22 mouse cellular contexts compared by ENCODE assay signal in the genomic region with DNA sequence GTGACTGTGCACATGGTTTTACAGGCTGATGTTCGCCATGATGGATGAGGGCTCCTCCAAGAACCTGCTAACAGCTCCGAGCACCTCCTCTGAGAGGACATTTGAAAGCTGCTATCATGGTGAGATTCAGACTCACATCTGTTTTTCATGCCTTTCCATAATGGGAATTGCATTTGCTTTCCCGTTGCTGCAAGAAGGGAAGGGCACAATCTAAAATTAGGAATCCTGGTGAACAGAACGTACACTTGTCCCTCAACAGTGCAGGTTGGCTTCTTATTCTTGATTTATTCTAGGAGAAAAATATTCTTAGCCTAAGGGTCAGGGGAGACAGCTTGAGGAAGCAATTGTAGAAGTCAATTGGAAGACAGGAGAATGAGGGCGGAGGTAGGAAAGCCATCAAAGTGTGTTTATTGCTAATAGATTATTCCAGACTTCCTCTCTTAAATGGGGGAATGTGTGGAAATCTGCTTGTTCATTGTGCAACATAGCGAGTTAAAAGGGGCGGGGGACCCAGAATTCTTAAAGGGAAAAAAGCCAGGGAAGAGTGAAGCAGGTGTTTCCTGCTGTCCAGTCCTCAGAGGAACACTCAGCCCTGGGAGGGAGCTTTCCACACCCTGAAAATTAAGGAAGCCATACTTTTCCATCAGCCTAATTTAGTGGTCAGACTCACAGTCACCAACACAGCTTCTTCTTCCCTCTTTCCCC.
DNase-seq lines count a peak whose midpoint lies in the region; ATAC-seq lines count a peak whose summit lies in the region.
"Had no signal": no experiment of that assay in that cellular context is flagged by ENCODE, and none has a peak within 500 bp of the region (broad histone marks: within the 10 kb centered on the region; RNA-seq: fewer than 3 reads in every experiment).

No protein-coding gene starts in this region.

- peak overlapping the region; percentile 62; the same call in 1 of the 2 replicates for H3K27ac ChIP-seq in forebrain, embryonic 10.5 days
- no peak overlapping the region for H3K27ac ChIP-seq in forebrain, embryonic 13.5 days
- H3K27ac ChIP-seq in midbrain, embryonic 10.5 days (replicated peaks), result 0 out of 2 replicates have a peak overlapping the region, but pooled peaks have one; percentile 2
- no peak overlapping the region for H3K27ac ChIP-seq in midbrain, embryonic 13.5 days
- H3K27ac ChIP-seq: embryonic facial prominence, embryonic 13.5 days; heart, embryonic 13.5 days; hindbrain, embryonic 13.5 days; hindbrain, postnatal 0 days had no signal

- no peaks in the 10 kb centered on the region for H3K36me3 ChIP-seq in forebrain, embryonic 10.5 days (replicated peaks)
- H3K36me3 ChIP-seq in forebrain, embryonic 13.5 days (ENCODE audit: poor library complexity, severe bottlenecking), result no peaks in the 10 kb centered on the region
- no peaks in the 10 kb centered on the region for H3K36me3 ChIP-seq in midbrain, embryonic 10.5 days
- no peaks in the 10 kb centered on the region for H3K36me3 ChIP-seq in midbrain, embryonic 13.5 days
- H3K36me3 ChIP-seq: embryonic facial prominence, embryonic 13.5 days; heart, embryonic 13.5 days; hindbrain, embryonic 13.5 days had no signal

- H3K27me3 ChIP-seq in forebrain, embryonic 10.5 days (ENCODE audit: poor library complexity, severe bottlenecking), result no peaks in the 10 kb centered on the region
- no peaks in the 10 kb centered on the region for H3K27me3 ChIP-seq in forebrain, embryonic 13.5 days
- H3K27me3 ChIP-seq in midbrain, embryonic 10.5 days (ENCODE audit: low read depth, poor library complexity, severe bottlenecking), result peaks cover 3% of the 10 kb centered on the region; the same call in 1 of the 2 replicates
- H3K27me3 ChIP-seq in midbrain, embryonic 13.5 days, result no peaks in the 10 kb centered on the region
- H3K27me3 ChIP-seq: embryonic facial prominence, embryonic 13.5 days; heart, embryonic 13.5 days; hindbrain, embryonic 13.5 days; Patski had no signal

- peaks cover 35% of the 10 kb centered on the region for H3K4me1 ChIP-seq in forebrain, embryonic 10.5 days
- H3K4me1 ChIP-seq in forebrain, embryonic 13.5 days, result peaks cover 8% of the 10 kb centered on the region
- H3K4me1 ChIP-seq in midbrain, embryonic 10.5 days, result peaks cover 30% of the 10 kb centered on the region
- H3K4me1 ChIP-seq in midbrain, embryonic 13.5 days (replicated peaks), result peaks cover 7% of the 10 kb centered on the region; the same call in 1 of the 2 replicates

- ATAC-seq in forebrain, embryonic 13.5 days, result no peak
- no peak for ATAC-seq in midbrain, embryonic 13.5 days
- ATAC-seq: activated CD4-positive, CD25-positive, alpha-beta regulatory T cell, adult 4 months; forebrain, embryonic 14.5 days; hindbrain, postnatal 0 days; Patski had no signal

- H3K4me3 ChIP-seq in forebrain, embryonic 10.5 days, result no peak overlapping the region
- no peak overlapping the region for H3K4me3 ChIP-seq in forebrain, embryonic 13.5 days
- no peak overlapping the region for H3K4me3 ChIP-seq in midbrain, embryonic 10.5 days
- H3K4me3 ChIP-seq in midbrain, embryonic 13.5 days (replicated peaks), result no peak overlapping the region
- H3K4me3 ChIP-seq: embryonic facial prominence, embryonic 13.5 days; heart, embryonic 13.5 days; hindbrain, embryonic 13.5 days had no signal

- H3K4me2 ChIP-seq in forebrain, embryonic 13.5 days, result no peak overlapping the region
- H3K4me2 ChIP-seq in midbrain, embryonic 13.5 days (replicated peaks), result no peak overlapping the region
- H3K4me2 ChIP-seq: embryonic facial prominence, embryonic 13.5 days; heart, embryonic 13.5 days; hindbrain, embryonic 13.5 days had no signal

- 83% methylated on average over 7 of the region's 7 CpGs for WGBS in forebrain, embryonic 10.5 days
- WGBS in forebrain, embryonic 13.5 days, result 88% methylated on average over 7 of the region's 7 CpGs
- WGBS in midbrain, embryonic 10.5 days, result 81% methylated on average over 7 of the region's 7 CpGs
- WGBS in midbrain, embryonic 13.5 days, result 86% methylated on average over 7 of the region's 7 CpGs

- intact Hi-C loops in heart, postnatal 25 days (cut with DNase I), result loop anchor here (2.0 kb wide), 3 partner anchors 70 to 196 kb away; no protein-coding TSS in a partner anchor
- intact Hi-C loops in heart, postnatal 14 days (cut with DNase I), result loop anchor here (5.0 kb wide), 1 partner anchor 62 kb away; no protein-coding TSS in a partner anchor

- H3K9me3 ChIP-seq in forebrain, embryonic 10.5 days, result no peaks in the 10 kb centered on the region
- H3K9me3 ChIP-seq in forebrain, embryonic 13.5 days (replicated peaks), result no peaks in the 10 kb centered on the region
- no peaks in the 10 kb centered on the region for H3K9me3 ChIP-seq in midbrain, embryonic 10.5 days (replicated peaks)
- no peaks in the 10 kb centered on the region for H3K9me3 ChIP-seq in midbrain, embryonic 13.5 days
- H3K9me3 ChIP-seq: embryonic facial prominence, embryonic 13.5 days; heart, embryonic 13.5 days; hindbrain, embryonic 13.5 days had no signal

- no peak for DNase-seq in forebrain, embryonic 10.5 days (ENCODE audit: extremely low spot score, low spot score)
- DNase-seq in heart, adult 18-20 months, result peak; percentile 30 to 74
- DNase-seq in heart, postnatal 25 days (ENCODE audit: low spot score), result no peak
- DNase-seq in midbrain, embryonic 10.5 days (ENCODE audit: low spot score), result no peak
- peak; percentile 11 to 26 for DNase-seq in heart, postnatal 14 days
- DNase-seq in B cell, adult 2 months, result no peak
- DNase-seq: adrenal gland, postnatal 14 days; cerebellum, adult 18-20 months; cerebellum, adult 9-11 months; cerebellum, postnatal 36 days; gastrocnemius, postnatal 36 days; kidney, adult 11 months; kidney, adult 9 months had no signal

- H3K9ac ChIP-seq in forebrain, embryonic 13.5 days, result no peak overlapping the region
- H3K9ac ChIP-seq in midbrain, embryonic 13.5 days (replicated peaks), result no peak overlapping the region
- H3K9ac ChIP-seq: embryonic facial prominence, embryonic 13.5 days; heart, embryonic 13.5 days; hindbrain, embryonic 13.5 days had no signal

Comparison
In these comparisons a context has a peak if more than half of its experiments do, and no peak if none do; other contexts are left out.
1. DNase-seq: peak in heart, adult 18-20 months (2 of 2) and heart, postnatal 14 days (2 of 2); none in forebrain, embryonic 10.5 days (single experiment), heart, postnatal 25 days (single experiment), midbrain, embryonic 10.5 days (single experiment) and B cell, adult 2 months (0 of 2).
2. H3K27ac ChIP-seq: peak in forebrain, embryonic 10.5 days (single experiment) and midbrain, embryonic 10.5 days (single experiment); none in forebrain, embryonic 13.5 days (single experiment) and midbrain, embryonic 13.5 days (single experiment).